Mouse (Mus musculus) megakaryocyte, adult 5-6 weeks (primary cell): Measurements from ENCODE around the gene Pkd1. TPM values are rescaled to one million over a fixed set of nuclear protein-coding genes. Genes with fewer than 3 reads are reported as not detected.

ENCODE experiments used
- ATAC-seq: 2 replicates; pipeline ENCODE4 v1.8.0; 2016; ENCODE audit warnings: mild to moderate bottlenecking, inconsistent platforms; ENCODE audit not compliant: poor library complexity, severe bottlenecking
- total RNA-seq, 2 experiments: library from RNA; stranded (forward) in 1 of 2; stranded (reverse) in 1 of 2; fragments of 153-499, 151-499 nt in 1 of 2; fragments of 221-1000, 200-1000 nt in 1 of 2; gene quantifications; 2 replicates each; pipeline versions ENCODE4 v1.2.3 to v1.2.4; 2015 to 2017

Pkd1 gene
- total RNA-seq, 2 experiments from 2014 or later = 10.8 to 13.1 TPM

DNA sequence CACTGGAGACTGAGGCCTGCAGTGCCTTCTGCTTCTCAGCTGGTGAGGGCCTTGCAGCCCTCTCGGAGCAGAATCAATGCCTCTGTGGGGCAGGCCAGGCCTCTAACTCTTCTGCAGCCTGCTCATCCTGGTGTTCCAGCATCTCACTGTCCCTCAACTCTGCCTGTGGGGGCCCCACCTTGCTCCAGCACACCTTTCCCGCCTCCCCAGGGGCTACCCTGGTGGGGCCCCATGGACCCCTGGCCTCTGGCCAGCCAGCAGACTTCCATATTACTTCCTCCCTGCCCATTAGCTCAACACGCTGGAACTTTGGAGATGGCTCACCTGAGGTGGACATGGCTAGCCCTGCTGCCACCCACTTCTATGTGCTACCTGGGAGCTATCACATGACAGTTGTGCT lies 15.5 kb downstream of the Pkd1 start:
- ATAC-seq = no peak

DNA sequence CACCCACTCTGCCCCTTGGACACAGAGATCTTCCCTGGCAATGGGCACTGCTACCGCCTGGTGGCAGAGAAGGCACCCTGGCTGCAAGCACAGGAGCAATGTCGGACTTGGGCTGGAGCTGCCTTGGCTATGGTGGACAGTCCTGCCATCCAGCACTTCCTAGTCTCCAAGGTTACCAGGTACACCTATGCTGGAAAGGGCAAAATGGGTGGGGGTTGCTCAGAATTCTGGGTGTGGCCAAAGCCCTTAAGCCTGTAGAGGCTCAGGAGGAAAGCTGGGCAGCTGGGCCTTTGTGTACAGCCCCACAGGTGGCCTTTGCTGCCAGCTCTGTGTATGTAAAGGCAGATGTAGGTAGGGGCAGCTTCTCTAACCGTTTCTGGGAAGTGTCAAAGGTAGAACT lies 16.2 kb downstream of the Pkd1 start:
- ATAC-seq = no peak

DNA sequence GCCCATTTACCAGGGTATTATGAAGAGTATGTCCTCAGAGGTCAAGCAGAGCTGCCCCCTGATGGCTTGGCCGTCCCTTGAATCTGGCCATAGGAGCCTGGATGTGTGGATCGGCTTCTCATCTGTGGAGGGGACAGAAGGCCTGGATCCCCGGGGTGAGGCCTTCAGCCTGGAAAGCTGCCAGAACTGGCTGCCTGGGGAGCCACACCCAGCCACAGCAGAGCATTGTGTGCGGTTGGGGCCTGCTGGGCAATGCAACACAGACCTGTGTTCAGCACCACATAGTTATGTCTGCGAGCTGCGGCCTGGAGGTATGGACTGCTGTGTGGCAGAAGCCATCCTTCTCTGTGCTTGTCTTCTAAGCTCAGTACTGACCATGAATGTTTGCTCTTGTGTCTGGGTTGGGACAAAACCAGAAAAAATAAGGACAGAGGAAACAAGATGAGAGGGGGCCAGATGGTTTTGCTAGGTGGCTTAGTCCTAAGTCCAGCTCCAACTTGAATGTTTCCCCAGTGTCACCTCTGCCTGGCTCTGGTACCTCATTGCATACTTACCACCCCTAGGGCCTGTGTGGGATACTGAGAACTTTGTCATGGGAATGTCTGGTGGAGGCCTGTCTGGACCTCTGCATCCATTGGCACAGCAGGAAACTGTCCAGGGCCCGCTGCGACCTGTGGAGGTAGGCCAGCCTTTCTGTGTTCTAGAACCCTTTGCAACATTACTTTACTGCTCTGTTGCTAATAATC lies 17.6 kb downstream of the Pkd1 start:
- ATAC-seq = no peak; the same call in 1 of the 2 replicates

DNA sequence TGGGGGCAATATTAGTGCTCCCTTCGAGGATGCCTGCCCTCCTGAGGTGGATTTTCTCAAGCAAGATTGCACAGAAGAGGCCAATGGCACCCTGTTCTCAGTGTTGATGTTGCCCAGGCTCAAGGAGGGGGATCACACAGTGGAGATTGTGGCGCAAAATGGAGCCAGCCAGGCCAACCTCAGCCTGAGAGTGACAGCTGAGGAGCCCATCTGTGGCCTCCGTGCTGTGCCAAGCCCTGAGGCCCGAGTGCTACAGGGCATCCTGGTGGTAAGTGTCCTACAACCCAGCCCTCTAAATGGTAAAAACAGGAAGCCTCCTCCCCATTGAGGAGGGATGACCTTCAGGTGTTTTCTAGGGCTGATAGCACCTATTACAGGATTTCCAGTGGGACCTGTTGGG lies 20.2 kb downstream of the Pkd1 start:
- ATAC-seq = no peak

DNA sequence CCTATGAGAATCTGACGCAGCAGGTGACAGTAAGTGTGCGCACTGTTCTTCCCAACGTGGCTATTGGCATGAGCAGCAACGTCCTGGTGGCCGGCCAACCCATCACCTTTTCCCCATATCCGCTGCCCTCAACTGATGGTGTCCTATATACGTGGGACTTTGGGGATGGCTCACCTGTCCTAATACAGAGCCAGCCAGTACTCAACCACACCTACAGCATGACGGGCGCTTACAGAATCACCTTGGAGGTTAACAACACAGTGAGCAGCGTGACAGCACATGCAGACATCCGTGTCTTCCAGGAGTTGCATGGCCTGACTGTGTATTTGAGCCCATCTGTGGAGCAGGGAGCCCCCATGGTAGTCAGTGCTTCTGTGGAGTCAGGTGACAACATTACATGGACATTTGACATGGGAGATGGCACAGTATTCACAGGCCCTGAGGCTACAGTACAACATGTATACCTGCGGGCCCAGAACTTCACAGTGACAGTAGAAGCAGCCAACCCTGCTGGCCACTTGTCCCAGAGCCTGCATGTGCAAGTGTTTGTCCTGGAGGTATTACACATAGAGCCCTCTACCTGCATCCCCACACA lies 23.1 kb downstream of the Pkd1 start:
- no peak for ATAC-seq

GRCm38 (mm10) chr17:24573811-24574210 lies 24.2 kb downstream of the Pkd1 start:
- ATAC-seq = no peak

DNA sequence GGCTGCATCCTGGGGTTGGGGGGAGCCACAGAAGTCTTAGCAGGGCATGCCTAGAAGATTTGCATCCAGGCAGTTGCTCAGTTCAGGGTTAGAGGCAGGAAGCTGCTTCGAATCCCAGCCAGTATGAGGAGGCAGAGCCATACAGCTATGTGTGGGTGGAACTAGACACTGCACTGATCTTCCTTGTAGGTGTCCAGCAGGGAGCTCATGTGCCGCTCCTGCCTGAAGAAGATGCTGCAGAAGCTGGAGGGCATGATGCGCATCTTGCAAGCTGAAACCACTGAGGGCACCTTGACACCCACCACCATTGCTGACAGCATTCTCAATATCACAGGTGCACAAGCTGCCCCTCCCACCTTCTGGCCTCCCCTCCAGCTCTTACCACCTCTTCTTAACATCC lies 29.9 kb downstream of the Pkd1 start:
- ATAC-seq = no peak

DNA sequence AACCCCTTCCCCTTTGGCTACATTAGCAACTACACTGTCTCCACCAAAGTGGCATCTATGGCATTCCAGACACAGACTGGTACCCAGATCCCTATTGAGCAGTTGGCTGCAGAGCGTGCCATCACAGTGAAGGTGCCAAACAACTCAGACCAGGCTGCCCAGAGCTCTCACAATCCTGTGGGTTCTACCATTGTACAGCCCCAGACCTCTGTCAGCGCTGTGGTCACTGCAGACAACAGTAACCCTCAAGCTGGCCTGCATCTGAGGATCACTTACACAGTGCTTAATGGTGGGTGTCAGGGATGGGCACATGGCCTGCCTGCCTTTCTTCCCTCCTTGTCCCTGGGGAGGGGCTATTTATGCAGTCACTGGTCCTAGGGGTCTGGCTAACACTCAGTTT lies 30.7 kb downstream of the Pkd1 start:
- no peak for ATAC-seq

DNA sequence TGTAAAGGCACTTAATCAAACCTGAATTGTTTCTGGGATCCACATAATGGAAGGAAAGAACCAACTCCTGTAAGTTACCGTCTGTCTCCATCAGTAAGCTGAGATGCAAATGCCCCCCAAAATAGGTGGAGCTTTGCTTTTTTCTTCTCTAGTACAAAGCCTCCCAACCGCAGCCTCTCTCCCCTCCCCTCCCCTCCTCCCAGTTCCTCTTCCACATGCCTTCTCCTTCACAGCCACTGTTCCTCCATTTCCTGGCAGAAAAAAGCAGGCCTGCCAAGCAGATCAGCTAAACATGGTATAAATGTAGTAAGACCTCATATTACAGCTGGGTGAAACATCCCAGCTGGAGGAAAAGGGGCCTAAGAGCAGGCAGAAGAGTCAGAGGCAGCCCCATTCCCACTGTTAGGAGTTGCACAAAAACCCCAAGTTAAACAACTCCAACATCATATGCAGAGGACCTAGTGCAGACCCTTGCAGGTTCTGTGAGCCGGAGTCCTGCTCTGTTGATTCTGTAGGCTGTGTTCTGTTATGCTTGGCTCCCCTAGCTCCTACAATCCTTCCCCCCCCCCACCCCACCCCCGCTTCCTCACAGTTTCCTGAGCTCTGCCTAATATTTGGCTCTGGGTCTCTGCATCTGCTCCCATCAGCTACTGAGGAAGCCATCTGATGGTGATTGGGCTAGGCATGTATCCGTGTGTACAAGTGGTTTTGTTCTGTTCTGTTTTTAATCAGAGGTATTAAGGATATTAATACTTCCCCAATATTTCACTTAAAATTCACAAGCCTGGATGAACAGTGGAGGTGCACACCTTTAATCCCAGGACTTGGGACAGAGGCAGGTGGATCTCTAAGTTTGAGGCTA lies 34.2 kb downstream of the Pkd1 start:
- peak; percentile 63 for ATAC-seq

GRCm38 (mm10) chr17:24584520-24584919 lies 34.9 kb downstream of the Pkd1 start:
- ATAC-seq = no peak

DNA sequence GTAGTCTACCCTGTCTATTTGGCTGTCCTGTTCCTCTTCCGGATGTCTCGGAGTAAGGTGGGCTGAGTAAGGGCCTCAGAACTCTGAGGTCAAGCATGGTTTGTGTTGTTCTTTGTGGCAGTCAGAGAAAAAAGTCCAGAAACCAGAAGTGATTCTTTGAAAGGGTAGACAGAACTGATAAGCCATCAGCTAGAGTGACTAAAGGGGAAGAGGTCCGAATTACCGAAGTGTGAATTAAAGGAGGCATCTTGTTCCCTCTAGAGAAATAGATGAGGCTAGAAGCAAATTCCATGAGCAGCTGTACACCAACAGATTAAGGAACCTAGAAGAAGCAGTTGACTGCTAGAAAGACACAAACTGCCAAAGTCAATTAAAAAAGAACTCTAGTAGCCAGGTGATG lies 36.9 kb downstream of the Pkd1 start:
- no peak for ATAC-seq

GRCm38 (mm10) chr17:24590943-24591342 lies 41.3 kb downstream of the Pkd1 start:
- ATAC-seq = no peak

- no peak for ATAC-seq
Observed at GRCm38 (mm10) chr17:24591695-24592094, 42.1 kb downstream of the Pkd1 start.

- no peak for ATAC-seq
Observed at GRCm38 (mm10) chr17:24593248-24593647, 43.6 kb downstream of the Pkd1 start.

- no peak for ATAC-seq
Observed at GRCm38 (mm10) chr17:24593992-24594890, 44.6 kb downstream of the Pkd1 start.

DNA sequence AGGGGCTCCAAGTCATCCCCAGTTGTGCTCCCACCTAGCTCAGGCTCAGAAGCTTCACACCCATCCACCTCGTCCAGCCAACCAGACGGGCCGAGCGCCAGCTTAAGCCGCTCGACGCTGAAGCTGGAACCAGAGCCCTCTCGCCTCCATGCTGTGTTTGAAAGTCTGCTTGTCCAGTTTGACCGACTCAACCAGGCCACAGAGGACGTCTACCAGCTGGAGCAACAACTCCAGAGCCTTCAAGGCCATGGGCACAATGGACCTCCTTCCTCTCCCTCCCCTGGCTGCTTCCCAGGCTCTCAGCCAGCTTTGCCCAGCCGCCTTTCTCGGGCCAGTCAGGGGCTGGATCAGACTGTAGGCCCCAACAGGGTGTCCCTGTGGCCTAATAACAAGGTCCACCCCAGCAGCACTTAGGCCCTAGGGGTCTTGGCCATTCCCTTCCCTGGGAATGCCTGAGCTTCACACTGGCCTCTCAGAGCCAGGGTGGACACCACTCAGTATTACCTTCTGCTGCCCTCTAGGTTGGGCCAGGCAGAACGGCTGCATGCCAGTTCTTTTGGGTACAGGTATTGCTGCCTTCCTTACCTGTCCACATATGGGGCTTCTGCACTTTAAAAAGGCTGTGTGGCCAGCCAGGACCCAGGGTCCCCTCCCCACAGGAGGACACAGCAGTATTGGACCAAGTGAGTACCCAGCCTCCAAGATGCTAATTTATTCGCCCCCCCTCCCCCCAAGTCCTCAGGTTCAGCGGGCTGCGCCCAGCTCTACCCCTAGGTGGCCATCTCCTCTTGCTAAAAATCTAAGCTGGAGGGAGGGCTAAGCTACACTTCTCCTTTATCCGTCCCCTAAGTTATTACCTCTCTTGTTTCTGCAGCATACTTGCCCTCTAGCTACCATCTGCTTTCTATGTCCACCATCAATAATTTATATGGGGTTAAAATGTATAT lies 45.8 kb downstream of the Pkd1 start:
- no peak for ATAC-seq

DNA sequence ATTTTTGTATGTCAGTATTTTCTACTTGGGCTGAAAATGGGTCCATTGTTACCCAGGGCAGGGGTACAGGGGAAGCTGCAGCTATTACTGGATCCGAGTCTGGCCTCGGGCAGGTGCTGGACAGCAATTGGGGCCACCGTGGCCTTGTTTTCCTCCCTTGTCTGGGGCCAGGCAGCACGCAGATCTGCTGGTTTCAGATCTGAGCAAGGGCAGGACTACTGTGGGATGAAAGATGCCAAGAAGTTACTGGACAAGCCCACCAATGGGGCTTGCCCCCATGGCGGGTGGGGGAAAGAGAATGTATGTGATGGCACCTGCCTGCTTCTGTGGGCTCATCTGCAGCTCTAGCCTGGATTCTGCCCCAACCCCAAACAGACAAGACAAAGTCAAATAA lies 46.4 kb downstream of the Pkd1 start:
- no peak for ATAC-seq

- ATAC-seq = no peak
Observed at GRCm38 (mm10) chr17:24596471-24597183, 47.0 kb downstream of the Pkd1 start.

DNA sequence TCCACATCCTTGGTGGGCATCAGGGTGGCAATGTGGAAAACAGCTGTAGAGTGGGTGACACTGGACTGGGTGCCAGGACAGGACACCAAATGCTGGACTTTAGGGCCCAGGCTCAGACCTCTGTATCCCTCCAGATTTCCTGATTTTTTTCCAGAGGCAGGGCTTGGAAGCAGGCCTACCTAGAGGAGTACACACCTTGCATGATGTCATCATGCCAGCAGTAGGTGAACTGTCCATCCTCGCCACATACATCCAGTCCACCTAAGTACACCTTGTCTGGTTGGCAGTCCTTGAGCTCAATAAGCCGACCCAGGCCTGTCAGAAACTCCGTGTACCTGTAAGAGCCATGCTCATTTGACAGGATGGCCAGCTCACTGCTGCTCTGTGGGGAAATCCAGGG lies 48.4 kb downstream of the Pkd1 start:
- ATAC-seq = no peak
